Mouse (Mus musculus) bone marrow macrophage, adult 2 months (primary cell): Measurements from ENCODE around the gene Kat2a.

ENCODE experiments used
- CTCF ChIP-seq: IDR thresholded peaks from 2 replicates; pipeline ENCODE4 v1.5.1; 2012; ENCODE audit warnings: low read depth, mild to moderate bottlenecking, low read length, moderate library complexity
- POLR2A ChIP-seq: IDR thresholded peaks from 2 replicates; pipeline ENCODE4 v1.6.1; 2012; ENCODE audit warnings: mild to moderate bottlenecking, low read depth, low read length, borderline replicate concordance

- TF ChIP-seq CTCF (no peak), POLR2A (no peak)
These were observed 26.5 kb upstream of the Kat2a start for GRCm38 (mm10) chr11:100738749-100739148.
